Mouse (Mus musculus): ENCODE results near the gene Fn3krp. TPM values are rescaled to one million over a fixed set of nuclear protein-coding genes. Genes with fewer than 3 reads are reported as not detected.

The Fn3krp gene
- polyA plus RNA-seq (2015; fragmentation: Nextera tagmentation; extraction: Ambion mirVana): 10.4 and 11.3 TPM in 2 replicates

DNA sequence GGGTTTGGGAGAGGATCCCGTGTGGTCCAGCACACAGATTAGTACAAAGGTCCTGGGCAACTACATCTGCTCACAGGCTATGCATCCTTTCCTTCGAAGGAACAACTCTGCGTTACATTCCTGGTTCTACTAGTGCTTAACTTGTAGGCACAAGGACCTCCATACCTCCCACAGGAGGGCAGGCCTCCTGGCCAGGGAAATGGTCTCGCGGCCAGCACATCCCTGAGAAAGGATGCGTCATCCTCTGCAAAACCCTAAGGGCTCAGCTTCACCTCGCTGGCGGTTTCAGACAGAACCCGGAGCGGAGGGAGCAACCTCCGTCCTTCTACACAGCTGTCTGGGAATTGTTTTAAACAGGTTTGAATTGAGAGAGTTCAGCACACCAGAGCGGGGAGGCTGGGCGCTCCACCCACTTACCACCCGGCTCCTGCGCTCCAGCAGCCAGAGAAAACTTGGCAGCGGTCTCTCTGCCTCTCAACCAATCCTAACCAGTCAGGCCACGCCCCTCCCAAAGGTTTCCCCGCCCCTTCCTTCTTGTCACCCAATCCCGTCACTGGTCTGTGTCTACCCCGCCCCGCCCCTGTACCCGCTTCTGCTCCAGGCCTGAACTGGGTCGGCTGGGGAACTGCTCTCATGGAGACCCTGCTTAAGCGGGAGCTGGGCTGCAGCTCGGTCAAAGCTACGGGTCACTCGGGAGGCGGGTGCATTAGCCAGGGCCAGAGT lies at the start of gene Fn3krp:
Gene Fn3krp, plus strand, starts transcription at position 572 of the 723 bp plus-strand sequence.
- no peaks in the 10 kb centered on the region for H3K9me3 ChIP-seq
- peak within 1 kb of the TSS; percentile 84 for H3K9ac ChIP-seq
- whole genome bisulfite sequencing: 2% methylated on average over 27 of the region's 28 CpGs
- peak within 1 kb of the TSS; percentile 73 for H3K4me3 ChIP-seq
- peaks cover 17% of the 10 kb centered on the region for H3K4me1 ChIP-seq (replicated peaks)
- peak within 1 kb of the TSS; percentile 76 for H3K27ac ChIP-seq
- no peaks in the 10 kb centered on the region for H3K36me3 ChIP-seq
- no peaks in the 10 kb centered on the region for H3K27me3 ChIP-seq
- peak within 1 kb of the TSS; percentile 84 for H3K4me2 ChIP-seq
- ATAC-seq (ENCODE audit: low FRiP score): peak; percentile 100

GRCm38 (mm10) chr11:121373305-121373704 lies 47.9 kb upstream of the Fn3krp start:
- Histone ChIP-seq H3K27me3 (0 out of 2 replicates have a peak, but pooled peaks cover 6% of the 10 kb centered on the region), H3K9me3 (no peaks in the 10 kb centered on the region), H3K4me1 (replicated peaks) (no peaks in the 10 kb centered on the region), H3K9ac (no peak overlapping the region), H3K4me3 (no peak overlapping the region), H3K4me2 (no peak overlapping the region), H3K36me3 (no peaks in the 10 kb centered on the region), H3K27ac (no peak overlapping the region)
- no peak for ATAC-seq (ENCODE audit: low FRiP score)
- WGBS: 77% methylated on average over 6 of the region's 6 CpGs

DNA sequence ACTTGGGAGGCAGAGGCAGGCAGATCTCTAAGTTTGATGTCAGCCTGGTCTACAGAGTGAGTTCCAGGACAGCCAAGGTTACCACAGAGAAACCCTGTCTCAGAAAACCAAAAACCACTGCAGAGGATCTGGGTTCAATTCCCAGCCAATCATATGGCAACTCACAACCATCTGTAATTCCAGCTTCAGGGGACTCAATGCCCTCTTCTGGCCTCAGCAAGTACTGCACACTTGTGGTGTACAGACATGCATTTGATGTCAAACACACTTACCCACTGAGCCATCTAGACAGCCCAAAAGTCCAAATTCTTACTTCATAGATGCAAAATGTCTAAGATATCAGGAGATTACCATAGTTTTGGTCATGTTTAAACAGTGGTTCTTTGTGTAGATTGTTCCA lies 42.6 kb upstream of the Fn3krp start:
- Histone ChIP-seq H3K4me1 (replicated peaks) (no peaks in the 10 kb centered on the region), H3K4me3 (no peak overlapping the region), H3K9ac (no peak overlapping the region), H3K9me3 (no peaks in the 10 kb centered on the region), H3K27ac (no peak overlapping the region), H3K36me3 (no peaks in the 10 kb centered on the region), H3K4me2 (no peak overlapping the region), H3K27me3 (0 out of 2 replicates have a peak, but pooled peaks cover 2% of the 10 kb centered on the region)
- no peak for ATAC-seq (ENCODE audit: low FRiP score)

DNA sequence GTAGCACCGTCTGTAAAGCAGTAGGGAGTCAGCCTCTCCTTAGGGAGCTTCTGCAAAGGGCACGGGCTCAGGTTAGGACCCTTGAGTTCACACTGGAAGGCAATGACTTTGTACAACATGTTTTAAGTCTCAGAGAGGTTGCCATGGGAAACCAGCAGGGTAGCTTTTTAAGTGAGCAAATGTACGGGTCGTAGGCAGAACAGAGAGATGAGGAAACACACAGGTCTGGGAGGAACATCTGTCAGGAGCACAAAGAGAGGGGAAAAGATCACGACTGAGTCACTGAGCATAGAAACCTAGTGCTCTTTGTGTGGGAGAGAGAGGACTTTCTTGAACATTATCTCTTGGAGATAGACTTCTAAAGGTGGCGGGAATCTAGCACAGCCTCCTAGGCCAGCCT lies 40.9 kb upstream of the Fn3krp start:
- Histone ChIP-seq H3K9me3 (no peaks in the 10 kb centered on the region), H3K27me3 (0 out of 2 replicates have a peak, but pooled peaks cover 2% of the 10 kb centered on the region), H3K4me2 (no peak overlapping the region), H3K9ac (no peak overlapping the region), H3K27ac (no peak overlapping the region), H3K4me3 (no peak overlapping the region), H3K36me3 (no peaks in the 10 kb centered on the region), H3K4me1 (replicated peaks) (no peaks in the 10 kb centered on the region)
- no peak for ATAC-seq (ENCODE audit: low FRiP score)
- 17% methylated on average over 6 of the region's 6 CpGs for WGBS

DNA sequence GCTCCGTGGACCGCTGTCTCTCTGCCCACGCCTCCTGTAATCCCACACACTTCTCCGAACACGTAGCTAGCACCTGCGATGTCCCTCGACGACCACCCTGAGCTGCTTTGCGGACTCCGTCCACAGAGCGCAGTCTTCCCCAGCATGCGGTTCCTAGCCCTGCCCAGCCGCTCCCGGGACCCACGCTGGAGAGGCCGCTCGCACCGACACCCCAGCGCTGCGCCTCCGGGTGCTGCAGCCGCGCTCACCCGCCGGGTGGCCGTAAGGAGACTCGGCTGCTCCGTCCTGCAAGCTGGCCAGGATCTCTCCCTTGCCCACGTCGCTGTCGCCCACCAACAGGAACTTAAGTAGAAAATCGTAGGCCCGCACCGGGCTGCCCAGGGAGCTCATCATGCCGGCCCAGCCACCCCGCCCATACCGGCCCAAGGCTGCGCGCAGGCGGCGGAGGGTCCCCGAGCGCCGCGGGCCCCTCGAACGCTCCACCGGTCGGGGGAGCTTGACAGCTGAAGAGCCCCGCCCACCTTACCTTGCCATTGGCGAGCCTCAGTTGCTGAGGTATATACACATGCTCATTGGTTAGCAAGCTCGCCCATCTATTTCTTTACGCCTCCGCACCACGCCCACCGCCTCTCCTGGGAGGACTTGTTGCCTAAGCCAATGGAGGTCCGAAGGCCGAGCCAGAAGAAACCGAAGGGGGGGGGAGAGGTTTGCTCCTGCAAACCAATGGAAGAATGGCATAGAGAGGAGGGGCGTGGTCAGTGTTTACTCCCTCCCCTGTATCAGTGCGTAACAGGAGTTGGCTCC lies 33.2 kb upstream of the Fn3krp start, which contains the start of gene Rab40b:
Gene Rab40b, minus strand, starts transcription at position 502 of the 804 bp plus-strand sequence.
- peak; percentile 99 for ATAC-seq (ENCODE audit: low FRiP score)
- Histone ChIP-seq H3K4me3 (peak within 1 kb of the TSS; percentile 66), H3K36me3 (no peaks in the 10 kb centered on the region), H3K9me3 (no peaks in the 10 kb centered on the region), H3K27me3 (peaks cover 18% of the 10 kb centered on the region), H3K27ac (peak within 1 kb of the TSS; percentile 64), H3K4me1 (replicated peaks) (peaks cover 14% of the 10 kb centered on the region), H3K9ac (peak within 1 kb of the TSS; percentile 78), H3K4me2 (peak within 1 kb of the TSS; percentile 78)
- WGBS: under 1% methylated on average over 61 of the region's 61 CpGs

- H3K4me1 ChIP-seq (replicated peaks): peaks cover 14% of the 10 kb centered on the region
- no peaks in the 10 kb centered on the region for H3K9me3 ChIP-seq
- H3K4me2 ChIP-seq: peak overlapping the region; percentile 78
- peak overlapping the region; percentile 66 for H3K4me3 ChIP-seq
- H3K36me3 ChIP-seq: no peaks in the 10 kb centered on the region
- 14% methylated on average over 6 of the region's 6 CpGs for WGBS
- no peak for ATAC-seq (ENCODE audit: low FRiP score)
- H3K27me3 ChIP-seq: peaks cover 18% of the 10 kb centered on the region
- H3K27ac ChIP-seq: peak overlapping the region; percentile 26; the same call in 1 of the 2 replicates
- H3K9ac ChIP-seq: no peak overlapping the region
These were observed 32.7 kb upstream of the Fn3krp start for GRCm38 (mm10) chr11:121388554-121388945.

DNA sequence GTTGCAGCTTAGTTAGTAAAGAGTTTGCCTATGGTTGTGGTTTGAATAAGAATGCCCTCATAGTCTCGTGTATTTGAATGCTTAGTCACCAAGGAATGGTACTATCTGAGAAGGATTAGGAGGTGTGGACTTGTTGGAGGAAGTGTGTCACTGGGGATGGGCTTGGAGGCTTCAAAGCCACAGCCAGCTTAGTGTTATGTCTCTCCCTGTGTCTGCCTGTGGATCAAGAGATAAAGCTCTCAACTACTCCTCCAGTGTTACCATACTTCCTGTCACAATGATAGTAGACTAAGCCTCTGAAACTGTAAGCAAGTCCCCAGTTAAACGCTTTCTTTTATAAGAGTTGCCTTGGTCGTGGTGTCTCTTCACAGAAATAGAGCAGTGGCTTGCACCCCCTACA lies 30.4 kb upstream of the Fn3krp start:
- H3K4me3 ChIP-seq: no peak overlapping the region
- H3K9ac ChIP-seq: no peak overlapping the region
- H3K27ac ChIP-seq: no peak overlapping the region
- WGBS: 71% methylated on average over 3 of the region's 3 CpGs
- no peaks in the 10 kb centered on the region for H3K36me3 ChIP-seq
- H3K4me2 ChIP-seq: no peak overlapping the region
- H3K27me3 ChIP-seq: peaks cover 18% of the 10 kb centered on the region
- peaks cover 14% of the 10 kb centered on the region for H3K4me1 ChIP-seq (replicated peaks)
- ATAC-seq (ENCODE audit: low FRiP score): no peak
- H3K9me3 ChIP-seq: no peaks in the 10 kb centered on the region

- no peak for ATAC-seq (ENCODE audit: low FRiP score)
- peaks cover 5% of the 10 kb centered on the region for H3K4me1 ChIP-seq (replicated peaks)
- no peak overlapping the region for H3K27ac ChIP-seq
- H3K36me3 ChIP-seq: no peaks in the 10 kb centered on the region
- no peak overlapping the region for H3K4me3 ChIP-seq
- no peak overlapping the region for H3K9ac ChIP-seq
- peaks cover 4% of the 10 kb centered on the region for H3K27me3 ChIP-seq
- 95% methylated on average over 3 of the region's 3 CpGs for WGBS
- no peaks in the 10 kb centered on the region for H3K9me3 ChIP-seq
- H3K4me2 ChIP-seq: no peak overlapping the region
These were observed 28.8 kb upstream of the Fn3krp start for GRCm38 (mm10) chr11:121392405-121392804.

DNA sequence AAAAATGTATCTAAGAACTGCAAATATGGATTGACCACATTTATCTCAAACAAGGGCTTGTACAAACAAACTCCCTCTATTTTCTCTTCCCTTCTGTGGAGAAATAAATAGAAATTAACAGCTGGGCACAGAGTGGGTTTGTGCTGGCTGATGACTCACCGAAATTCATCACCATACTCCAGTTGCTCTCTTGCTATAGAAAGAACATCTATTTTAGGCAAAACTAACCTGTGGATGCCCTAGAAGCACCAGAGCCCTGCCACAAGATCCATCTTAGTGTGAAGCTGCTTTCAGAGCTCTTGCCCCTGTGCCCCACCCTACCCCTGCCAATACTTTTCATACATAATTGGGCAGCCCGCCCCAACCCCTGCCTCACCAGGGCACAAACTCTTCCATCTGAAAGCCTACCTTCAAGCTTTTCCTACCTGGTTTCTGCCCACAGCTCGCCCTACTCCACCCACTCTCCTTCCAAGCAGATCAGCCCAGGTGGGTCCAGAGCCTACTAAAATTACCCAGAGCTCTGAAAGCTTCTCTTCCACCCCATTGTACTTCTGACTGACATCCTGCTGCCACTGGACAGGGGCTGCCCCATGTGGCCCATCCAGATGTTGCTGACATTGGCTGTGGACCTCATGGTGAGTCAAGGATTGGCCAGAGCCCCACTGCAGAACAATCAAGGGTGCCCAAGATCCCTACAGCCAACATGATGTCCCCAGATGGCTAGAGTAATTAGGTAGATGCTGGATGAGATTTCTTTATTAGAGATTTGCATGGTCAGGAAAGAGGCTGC lies 13.6 kb upstream of the Fn3krp start:
- Histone ChIP-seq H3K4me3 (no peak overlapping the region), H3K4me2 (no peak overlapping the region), H3K4me1 (replicated peaks) (no peaks in the 10 kb centered on the region), H3K9ac (no peak overlapping the region), H3K36me3 (no peaks in the 10 kb centered on the region), H3K27ac (no peak overlapping the region), H3K27me3 (peaks cover 3% of the 10 kb centered on the region; the same call in 1 of the 2 replicates), H3K9me3 (no peaks in the 10 kb centered on the region)
- WGBS: 84% methylated on average over 3 of the region's 3 CpGs
- ATAC-seq (ENCODE audit: low FRiP score): no peak

GRCm38 (mm10) chr11:121414762-121415161 lies 6.4 kb upstream of the Fn3krp start:
- H3K9me3 ChIP-seq: no peaks in the 10 kb centered on the region
- H3K4me1 ChIP-seq (replicated peaks): no peaks in the 10 kb centered on the region
- no peak overlapping the region for H3K4me3 ChIP-seq
- H3K27ac ChIP-seq: no peak overlapping the region
- no peaks in the 10 kb centered on the region for H3K27me3 ChIP-seq
- H3K4me2 ChIP-seq: no peak overlapping the region
- H3K36me3 ChIP-seq: no peaks in the 10 kb centered on the region
- ATAC-seq (ENCODE audit: low FRiP score): no peak
- WGBS: 85% methylated on average over 5 of the region's 5 CpGs
- H3K9ac ChIP-seq: no peak overlapping the region

DNA sequence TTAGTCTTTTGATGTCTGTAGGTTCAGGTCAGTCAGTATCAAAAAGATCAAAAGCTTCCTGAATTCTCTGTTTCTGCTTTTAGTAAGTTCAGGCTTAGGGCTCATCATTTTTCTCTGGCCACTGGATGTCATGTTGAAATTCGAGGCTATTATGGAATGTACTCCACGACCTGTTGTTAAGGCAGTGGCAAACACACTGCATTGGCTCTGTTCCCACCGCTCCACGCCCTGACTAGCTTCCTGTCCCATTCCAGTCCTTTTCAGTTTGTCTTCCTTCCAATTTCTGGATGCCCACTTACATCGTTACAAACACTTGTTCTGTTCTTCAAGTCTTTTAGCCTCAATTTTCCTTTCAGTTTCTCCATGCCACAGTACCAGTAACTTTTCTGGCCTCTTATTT lies 5.8 kb upstream of the Fn3krp start:
- Histone ChIP-seq H3K4me3 (no peak overlapping the region), H3K4me2 (no peak overlapping the region), H3K27me3 (no peaks in the 10 kb centered on the region), H3K27ac (no peak overlapping the region), H3K4me1 (replicated peaks) (peaks cover under 1% of the 10 kb centered on the region), H3K9me3 (no peaks in the 10 kb centered on the region), H3K9ac (no peak overlapping the region), H3K36me3 (no peaks in the 10 kb centered on the region)
- no peak for ATAC-seq (ENCODE audit: low FRiP score)
- WGBS: 82% methylated on average over 5 of the region's 5 CpGs

DNA sequence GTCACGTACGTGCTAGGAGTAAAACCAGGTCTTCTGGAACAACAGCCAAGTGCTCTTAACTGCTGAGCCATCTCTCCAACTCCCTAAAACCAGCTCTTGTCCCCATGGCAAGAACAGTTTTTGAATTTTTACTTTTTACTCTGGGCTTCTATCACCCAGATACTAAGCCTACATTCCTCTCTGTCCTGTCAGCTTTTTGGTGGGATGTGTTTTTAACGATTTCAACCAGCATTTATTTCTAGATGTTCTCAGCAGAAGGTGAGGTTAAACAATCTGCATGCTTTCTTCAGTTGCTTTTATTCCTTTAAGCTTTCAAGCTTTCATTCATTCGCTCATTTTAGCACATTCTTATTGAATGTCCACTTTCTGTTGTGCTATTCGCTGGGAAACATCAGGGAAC lies 3.2 kb upstream of the Fn3krp start:
- ATAC-seq (ENCODE audit: low FRiP score): no peak
- Histone ChIP-seq H3K9ac (no peak overlapping the region), H3K36me3 (no peaks in the 10 kb centered on the region), H3K9me3 (no peaks in the 10 kb centered on the region), H3K4me3 (no peak overlapping the region), H3K4me1 (replicated peaks) (peaks cover 17% of the 10 kb centered on the region), H3K27me3 (no peaks in the 10 kb centered on the region), H3K27ac (no peak overlapping the region), H3K4me2 (no peak overlapping the region)
- WGBS: 84% methylated on average over 5 of the region's 5 CpGs
